Mouse (Mus musculus) kidney, adult 18-20 months (tissue): ENCODE data around the gene Gm1673.

Experiments used
- DNase-seq: peaks from one replicate; pipeline ENCODE4 v3.0.0; 2021

Gene Gm1673

GRCm38 (mm10) chr5:33997829-33998504, 14.7 kb downstream of the Gm1673 start:
- no peak for DNase-seq

GRCm38 (mm10) chr5:33998505-33998877, 15.3 kb downstream of the Gm1673 start:
- DNase-seq: no peak

DNA sequence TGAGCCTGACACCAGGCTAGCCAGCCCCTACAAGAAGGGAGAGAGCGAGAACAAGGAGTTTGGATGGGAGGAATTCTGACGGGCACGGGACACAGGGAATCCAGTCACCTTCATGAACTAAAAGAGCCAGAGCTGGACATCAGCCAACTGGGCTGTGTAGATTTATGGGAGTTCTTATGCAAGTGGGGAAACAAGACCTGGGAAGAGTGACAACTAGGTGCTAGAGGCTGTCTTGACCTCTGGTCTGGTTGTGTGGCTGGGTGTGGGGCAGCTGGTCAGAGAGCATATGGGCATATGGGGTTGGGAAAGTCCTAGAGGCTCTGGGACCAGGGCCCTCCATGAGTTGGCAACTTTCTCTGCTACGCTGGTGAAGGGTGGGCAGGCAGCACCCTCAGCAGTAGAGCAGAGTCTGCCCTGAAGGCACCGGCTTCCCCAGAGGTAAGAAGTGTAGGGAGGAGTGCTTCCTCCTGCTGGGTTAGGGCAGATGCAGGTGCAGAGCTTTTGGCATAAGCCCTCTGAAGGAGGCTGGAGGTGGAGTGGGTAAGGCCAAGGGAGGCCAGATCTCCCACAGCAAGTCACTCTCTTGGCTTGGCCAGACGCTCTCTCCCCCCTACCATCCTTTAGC, 16.3 kb downstream of the Gm1673 start:
- DNase-seq: no peak

- no peak for DNase-seq
Observed at GRCm38 (mm10) chr5:34000809-34001208, 17.6 kb downstream of the Gm1673 start.

DNA sequence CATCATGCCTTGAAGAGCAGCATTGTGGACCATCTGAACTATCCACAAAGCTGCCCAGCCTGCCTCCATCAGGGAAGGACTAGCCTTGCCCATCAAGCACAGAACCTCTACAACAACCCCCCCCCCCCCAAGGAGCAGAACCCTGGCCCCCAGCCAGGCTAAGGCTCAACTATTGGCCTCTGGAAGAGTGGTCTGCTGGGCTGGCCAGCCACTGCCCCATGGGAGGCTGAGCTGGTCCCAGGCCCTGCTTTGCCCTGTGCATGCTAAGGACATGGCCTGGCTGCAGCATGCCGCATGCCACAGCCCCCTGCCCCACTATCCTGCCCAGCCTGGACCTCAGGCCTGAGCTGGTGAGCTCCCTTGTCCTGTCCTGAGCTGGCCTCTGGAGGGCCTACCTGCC, 18.2 kb downstream of the Gm1673 start:
- DNase-seq: no peak

- no peak for DNase-seq
Observed at GRCm38 (mm10) chr5:34002636-34003035, 19.4 kb downstream of the Gm1673 start.

- DNase-seq: no peak
Observed at GRCm38 (mm10) chr5:34004618-34005017, 21.4 kb downstream of the Gm1673 start.

DNA sequence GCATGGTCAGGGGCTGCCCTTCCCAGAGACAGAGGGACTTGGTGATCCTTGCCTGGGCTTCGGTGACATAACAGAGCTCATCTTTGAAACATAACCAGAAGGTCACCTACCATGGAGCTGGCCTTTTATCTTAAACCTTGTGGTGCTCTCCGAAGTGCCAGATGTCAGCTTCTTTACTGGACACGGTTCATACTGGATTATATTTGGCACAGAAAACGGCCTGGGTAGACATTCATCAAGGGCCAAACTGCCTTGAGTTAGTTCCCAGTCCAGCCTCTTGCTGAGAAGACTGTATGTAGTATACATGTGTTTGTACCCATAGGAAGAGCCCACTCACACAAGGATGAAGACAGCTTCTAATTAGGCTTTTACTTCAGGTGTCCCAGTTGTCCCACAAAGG, 23.6 kb downstream of the Gm1673 start:
- DNase-seq: no peak

- no peak for DNase-seq
Observed at GRCm38 (mm10) chr5:34007392-34007941, 24.2 kb downstream of the Gm1673 start.

DNA sequence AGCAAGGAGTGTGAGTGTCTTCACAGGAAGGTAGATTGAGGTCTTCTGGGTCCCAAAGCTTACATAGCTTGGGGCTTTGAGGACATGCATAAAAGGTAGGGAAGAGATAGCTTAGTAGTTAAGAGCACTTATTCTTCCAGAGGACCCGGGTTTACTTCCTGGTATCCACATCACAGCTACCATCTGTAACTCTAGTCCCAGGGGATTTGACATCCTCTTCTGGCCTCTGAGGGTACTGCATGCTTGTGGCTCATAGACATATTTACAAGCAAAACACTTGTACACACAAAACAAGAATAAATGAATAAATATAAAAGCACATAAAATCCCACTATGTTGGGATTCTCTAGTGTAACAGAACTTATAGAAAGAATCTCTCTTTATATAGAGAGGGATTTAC, 31.4 kb downstream of the Gm1673 start:
- DNase-seq: no peak

- no peak for DNase-seq
Observed at GRCm38 (mm10) chr5:34018968-34019367, 35.7 kb downstream of the Gm1673 start.

DNA sequence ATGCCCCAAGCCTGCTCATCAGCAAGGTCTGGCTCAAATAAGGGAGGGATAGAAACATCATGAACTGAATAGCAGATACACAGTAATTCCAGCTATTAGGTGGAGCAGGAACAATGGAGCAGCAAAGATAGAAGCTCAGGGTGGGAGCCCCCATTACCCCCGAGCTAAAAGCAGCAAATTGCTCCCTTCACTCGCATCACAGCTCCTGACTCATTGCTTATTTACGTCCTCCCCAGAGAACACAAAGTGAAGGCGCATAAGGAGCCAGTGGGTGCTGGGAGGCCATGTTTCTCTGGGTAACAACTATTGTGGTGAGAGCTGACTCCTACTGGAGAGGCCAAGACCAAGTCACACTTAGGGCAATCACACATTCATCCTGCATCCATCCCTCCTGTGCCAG, 46.9 kb downstream of the Gm1673 start:
- no peak for DNase-seq

DNA sequence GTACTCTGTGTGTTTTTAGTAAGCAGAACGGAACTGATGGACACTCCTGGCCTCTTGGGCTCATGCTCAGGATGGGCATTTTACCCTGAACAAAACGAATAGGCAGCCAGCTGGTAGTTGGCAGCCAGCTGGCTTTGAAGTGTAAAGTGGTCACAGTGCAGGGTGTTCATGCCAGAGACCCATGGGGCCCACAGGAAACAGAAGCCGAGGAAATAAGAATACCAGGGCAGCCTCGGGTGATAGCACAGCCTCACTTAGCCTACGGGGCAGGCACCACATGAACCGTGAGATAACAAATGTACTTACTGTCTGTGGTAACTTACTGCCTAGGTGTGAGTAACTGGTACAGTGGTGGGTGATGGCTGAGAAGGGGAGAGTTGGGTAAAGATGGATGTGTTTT, 47.8 kb downstream of the Gm1673 start:
- DNase-seq: no peak

DNA sequence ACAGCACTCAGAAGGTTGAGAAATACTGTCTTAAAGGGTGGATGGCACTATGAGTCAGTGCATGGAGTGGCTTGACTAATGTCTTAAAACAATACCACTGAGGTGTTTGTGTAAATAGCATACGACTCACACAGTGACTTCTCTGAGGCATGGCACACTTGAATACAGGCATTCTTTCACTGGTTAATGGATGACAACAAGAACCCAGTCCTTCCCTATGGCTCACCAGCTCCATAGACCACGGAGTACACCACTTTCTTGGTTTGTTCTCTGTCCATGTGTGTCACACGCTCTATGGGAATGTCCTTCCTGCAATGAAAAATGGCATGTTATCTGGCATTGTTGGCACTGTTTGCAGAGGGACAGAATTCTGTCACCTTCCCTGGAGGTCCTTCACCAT, 49.3 kb downstream of the Gm1673 start:
- no peak for DNase-seq
